Mouse (Mus musculus) liver, embryonic 11.5 days (tissue): ENCODE results near the gene Pip5kl1. TPM values are rescaled to one million over a fixed set of nuclear protein-coding genes. Genes with fewer than 3 reads are reported as not detected.

ENCODE experiments used
- ATAC-seq: fragments of 200-750 bp; cut with Nextera tagmentation; replicated peaks from 2 replicates; pipeline ENCODE4 v1.8.0; 2017; ENCODE audit warnings: moderate number of reproducible peaks, mild to moderate bottlenecking, moderate TSS enrichment, moderate library complexity; ENCODE audit not compliant: low FRiP score
- DNase-seq: peaks from one replicate; pipeline ENCODE4 v3.0.0-alpha.2; 2017; ENCODE audit warnings: low spot score
- H3K27ac ChIP-seq: fragments of 300-500 bp; sonication (generic); 2 replicates; pipeline ENCODE4 v1.5.1; 2014; ENCODE audit warnings: mild to moderate bottlenecking, low read depth, low read length, control low read depth
- H3K27me3 ChIP-seq: fragments of 300-500 bp; sonication (generic); replicated peaks from 2 replicates; pipeline ENCODE4 v1.6.1; 2014; ENCODE audit warnings: low read length, mixed read lengths; ENCODE audit not compliant: control insufficient read depth, insufficient read depth
- H3K36me3 ChIP-seq: fragments of 300-500 bp; sonication (generic); 2 replicates; pipeline ENCODE4 v1.6.1; 2014; ENCODE audit warnings: mild to moderate bottlenecking, low read length, moderate library complexity, mixed read lengths; ENCODE audit not compliant: control insufficient read depth, insufficient read depth
- H3K4me1 ChIP-seq: fragments of 300-500 bp; sonication (generic); replicated peaks from 2 replicates; pipeline ENCODE4 v1.6.1; 2014; ENCODE audit warnings: low read length, mixed read lengths; ENCODE audit not compliant: control insufficient read depth, insufficient read depth
- H3K4me2 ChIP-seq: fragments of 300-500 bp; sonication (generic); 2 replicates; pipeline ENCODE4 v1.6.1; 2014; ENCODE audit warnings: mild to moderate bottlenecking, control low read depth, moderate library complexity
- H3K4me3 ChIP-seq: fragments of 300-500 bp; sonication (generic); 2 replicates; pipeline ENCODE4 v1.5.1; 2014; ENCODE audit warnings: low read depth, low read length, control low read depth
- H3K9ac ChIP-seq: fragments of 300-500 bp; sonication (generic); 2 replicates; pipeline ENCODE4 v1.6.1; 2014; ENCODE audit warnings: low read depth, low read length, control low read depth
- H3K9me3 ChIP-seq: fragments of 300-500 bp; sonication (generic); 2 replicates; pipeline ENCODE4 v1.6.1; 2016; ENCODE audit warnings: low read length, inconsistent platforms, mixed read lengths; ENCODE audit not compliant: control insufficient read depth
- WGBS: fragments of 180-500 bp; shearing (Covaris S2); extraction: QIAGEN DNeasy Blood & Tissue Kit; methylation state at CpG from one replicate; pipeline ENCODE4 v1.1.7; 2014; 5-methylcytosine and 5-hydroxymethylcytosine counted together
- polyA plus RNA-seq: library from polyadenylated mRNA; unstranded; fragments of >200 nt; fragmentation: Nextera tagmentation; extraction: Ambion mirVana; gene quantifications from 2 replicates; pipeline ENCODE4 v1.2.1, GENCODE M21; 2014

Gene Pip5kl1
- polyA plus RNA-seq, 1 experiment from 2014 or later, result 0.48 TPM

GRCm38 (mm10) chr2:32535501-32535991 lies 39.1 kb upstream of the Pip5kl1 start:
- H3K4me1 ChIP-seq, result peaks cover 19% of the 10 kb centered on the region; the same call in 1 of the 2 replicates
- 0% methylated on average over 49 of the region's 56 CpGs for WGBS
- H3K36me3 ChIP-seq, result no peaks in the 10 kb centered on the region
- DNase-seq (peak; percentile 65), ATAC-seq (peak; percentile 51; the same call in 1 of the 2 replicates)
- no peaks in the 10 kb centered on the region for H3K9me3 ChIP-seq
- H3K4me3 ChIP-seq, result peak overlapping the region; percentile 69
- H3K27me3 ChIP-seq, result peaks cover 12% of the 10 kb centered on the region
- peak overlapping the region; percentile 52 for H3K27ac ChIP-seq
- peak overlapping the region; percentile 61 for H3K9ac ChIP-seq
- peak overlapping the region; percentile 91 for H3K4me2 ChIP-seq

GRCm38 (mm10) chr2:32536086-32536633 lies 38.4 kb upstream of the Pip5kl1 start:
- DNase-seq (peak; percentile 54), ATAC-seq (no peak)
- H3K4me2 ChIP-seq, result peak overlapping the region; percentile 91
- H3K9ac ChIP-seq, result peak overlapping the region; percentile 61
- peak overlapping the region; percentile 69 for H3K4me3 ChIP-seq
- H3K9me3 ChIP-seq, result no peaks in the 10 kb centered on the region
- H3K4me1 ChIP-seq, result peaks cover 19% of the 10 kb centered on the region; the same call in 1 of the 2 replicates
- WGBS, result 2% methylated on average over 14 of the region's 14 CpGs
- H3K27me3 ChIP-seq, result peaks cover 12% of the 10 kb centered on the region
- no peak overlapping the region for H3K27ac ChIP-seq
- no peaks in the 10 kb centered on the region for H3K36me3 ChIP-seq

GRCm38 (mm10) chr2:32536634-32537359 lies 37.8 kb upstream of the Pip5kl1 start:
- 5% methylated on average over 11 of the region's 11 CpGs for WGBS
- peaks cover 19% of the 10 kb centered on the region; the same call in 1 of the 2 replicates for H3K4me1 ChIP-seq
- H3K27ac ChIP-seq, result no peak overlapping the region
- no peak for ATAC-seq
- H3K9ac ChIP-seq, result no peak overlapping the region
- no peaks in the 10 kb centered on the region for H3K36me3 ChIP-seq
- DNase-seq, result peak; percentile 51
- H3K4me3 ChIP-seq, result peak overlapping the region; percentile 69
- H3K27me3 ChIP-seq, result peaks cover 12% of the 10 kb centered on the region
- H3K9me3 ChIP-seq, result no peaks in the 10 kb centered on the region
- H3K4me2 ChIP-seq, result peak overlapping the region; percentile 91

GRCm38 (mm10) chr2:32537360-32537905 lies 37.2 kb upstream of the Pip5kl1 start:
- no peaks in the 10 kb centered on the region for H3K36me3 ChIP-seq
- H3K9ac ChIP-seq, result no peak overlapping the region
- H3K27ac ChIP-seq, result no peak overlapping the region
- H3K27me3 ChIP-seq, result peaks cover 12% of the 10 kb centered on the region
- ATAC-seq (no peak), DNase-seq (peak; percentile 41)
- H3K9me3 ChIP-seq, result no peaks in the 10 kb centered on the region
- peaks cover 19% of the 10 kb centered on the region; the same call in 1 of the 2 replicates for H3K4me1 ChIP-seq
- H3K4me2 ChIP-seq, result peak overlapping the region; percentile 91
- H3K4me3 ChIP-seq, result peak overlapping the region; percentile 69
- 10% methylated on average over 9 of the region's 9 CpGs for WGBS

- H3K4me2 ChIP-seq, result peak overlapping the region; percentile 91
- H3K27me3 ChIP-seq, result peaks cover 12% of the 10 kb centered on the region
- ATAC-seq (no peak), DNase-seq (no peak)
- H3K9ac ChIP-seq, result no peak overlapping the region
- H3K4me3 ChIP-seq, result no peak overlapping the region
- no peak overlapping the region for H3K27ac ChIP-seq
- H3K9me3 ChIP-seq, result no peaks in the 10 kb centered on the region
- WGBS, result 91% methylated on average over 5 of the region's 5 CpGs
- H3K4me1 ChIP-seq, result peaks cover 19% of the 10 kb centered on the region; the same call in 1 of the 2 replicates
- H3K36me3 ChIP-seq, result no peaks in the 10 kb centered on the region
Observed at GRCm38 (mm10) chr2:32537941-32538340, 36.7 kb upstream of the Pip5kl1 start.

GRCm38 (mm10) chr2:32538461-32538860 lies 36.1 kb upstream of the Pip5kl1 start:
- no peaks in the 10 kb centered on the region for H3K9me3 ChIP-seq
- H3K27ac ChIP-seq, result no peak overlapping the region
- H3K27me3 ChIP-seq, result peaks cover 12% of the 10 kb centered on the region
- no peak for DNase-seq
- no peak for ATAC-seq
- peaks cover 19% of the 10 kb centered on the region; the same call in 1 of the 2 replicates for H3K4me1 ChIP-seq
- no peaks in the 10 kb centered on the region for H3K36me3 ChIP-seq
- H3K4me3 ChIP-seq, result no peak overlapping the region
- no peak overlapping the region for H3K9ac ChIP-seq
- no peak overlapping the region for H3K4me2 ChIP-seq
- 74% methylated on average over 4 of the region's 4 CpGs for WGBS

- Histone ChIP-seq H3K9ac (no peak overlapping the region), H3K4me1 (peaks cover 15% of the 10 kb centered on the region; the same call in 1 of the 2 replicates), H3K27ac (no peak overlapping the region), H3K4me3 (no peak overlapping the region), H3K27me3 (peaks cover 12% of the 10 kb centered on the region), H3K4me2 (no peak overlapping the region), H3K9me3 (no peaks in the 10 kb centered on the region), H3K36me3 (no peaks in the 10 kb centered on the region)
- DNase-seq (no peak), ATAC-seq (no peak)
- WGBS, result 80% methylated on average over 14 of the region's 14 CpGs
Observed at GRCm38 (mm10) chr2:32539452-32539981, 35.1 kb upstream of the Pip5kl1 start.

GRCm38 (mm10) chr2:32541333-32541908 lies 33.2 kb upstream of the Pip5kl1 start:
- H3K9me3 ChIP-seq, result no peaks in the 10 kb centered on the region
- DNase-seq (no peak), ATAC-seq (no peak)
- H3K27me3 ChIP-seq, result peaks cover 9% of the 10 kb centered on the region
- no peak overlapping the region for H3K4me2 ChIP-seq
- H3K4me3 ChIP-seq, result no peak overlapping the region
- no peak overlapping the region for H3K27ac ChIP-seq
- no peak overlapping the region for H3K9ac ChIP-seq
- 94% methylated on average over 2 of the region's 2 CpGs for WGBS
- H3K36me3 ChIP-seq, result no peaks in the 10 kb centered on the region
- peaks cover 11% of the 10 kb centered on the region; the same call in 1 of the 2 replicates for H3K4me1 ChIP-seq
